ENCODE assay signal across 11 mouse cellular contexts in genomic region chr14:47093355-47093792, GRCm38 (mm10).
DNase-seq lines count a peak whose midpoint lies in the region; ATAC-seq and TF ChIP-seq lines count a peak whose summit lies in the region.
"Had no signal": no experiment of that assay in that cellular context is flagged by ENCODE, and none has a peak within 500 bp of the region (broad histone marks: within the 10 kb centered on the region; RNA-seq: fewer than 3 reads in every experiment).

No protein-coding gene starts in this region.

- DNase-seq in cerebellum, postnatal 25 days: peak; percentile 34 to 41
- no peak for DNase-seq in cerebellum, adult 9-10 months
- peak; percentile 55 to 67 for DNase-seq in frontal cortex, postnatal 36 days (ENCODE audit: low spot score in 2 of 2)
- DNase-seq in gastrocnemius, adult 18-20 months (ENCODE audit: low spot score): no peak
- no peak for DNase-seq in thymus, postnatal 25 days
- DNase-seq: B cell, adult 2 months; kidney, adult 8-10 months had no signal

- WGBS in lung, embryonic 15.5 days: 21% methylated on average over 16 of the region's 16 CpGs

- H3K4me3 ChIP-seq in E14TG2a.4 (replicated peaks; ENCODE audit: low read length): peak overlapping the region; percentile 59
- H3K4me3 ChIP-seq in lung, embryonic 15.5 days: no peak overlapping the region
- H3K4me3 ChIP-seq: erythroblast, embryonic 14.5 days had no signal

- H3K9ac ChIP-seq in lung, embryonic 15.5 days: no peak overlapping the region

- no peaks in the 10 kb centered on the region for H3K36me3 ChIP-seq in E14TG2a.4 (ENCODE audit: insufficient read depth, low read length)
- no peaks in the 10 kb centered on the region for H3K36me3 ChIP-seq in lung, embryonic 15.5 days

- peak overlapping the region; percentile 65 for H3K27ac ChIP-seq in lung, embryonic 15.5 days

- no peaks in the 10 kb centered on the region for H3K9me3 ChIP-seq in E14TG2a.4 (ENCODE audit: low read length)
- H3K9me3 ChIP-seq in lung, embryonic 15.5 days: no peaks in the 10 kb centered on the region

- H3K4me1 ChIP-seq in E14TG2a.4 (replicated peaks; ENCODE audit: low read depth, low read length): no peaks in the 10 kb centered on the region
- H3K4me1 ChIP-seq in lung, embryonic 15.5 days: peaks cover 17% of the 10 kb centered on the region

- H3K4me2 ChIP-seq in lung, embryonic 15.5 days: peak overlapping the region; percentile 36; the same call in 1 of the 2 replicates

- TF ChIP-seq CTCF in E14TG2a.4 (conservative IDR thresholded peaks at IDR 0.05; ENCODE audit: low read length): no peak

- H3K27me3 ChIP-seq in E14TG2a.4 (ENCODE audit: insufficient read depth, low read length): peaks cover 21% of the 10 kb centered on the region
- no peaks in the 10 kb centered on the region for H3K27me3 ChIP-seq in lung, embryonic 15.5 days

- ATAC-seq in lung, embryonic 15.5 days (ENCODE audit: borderline replicate concordance, extremely low read depth, low FRiP score, low TSS enrichment): peak; percentile 63; the same call in 1 of the 2 replicates
- no peak for ATAC-seq in megakaryocyte progenitor cell, adult 5-6 weeks (replicated peaks; ENCODE audit: poor library complexity)

Comparison
In these comparisons a context has a peak if more than half of its experiments do, and no peak if none do; other contexts are left out.
1. DNase-seq: peak in cerebellum, postnatal 25 days (2 of 2) and frontal cortex, postnatal 36 days (2 of 2); none in cerebellum, adult 9-10 months (single experiment), gastrocnemius, adult 18-20 months (single experiment) and thymus, postnatal 25 days (single experiment).